Mouse (Mus musculus) heart, adult 18-20 months (tissue): ENCODE results near the gene Rbm5. TPM values are rescaled to one million over a fixed set of nuclear protein-coding genes. Genes with fewer than 3 reads are reported as not detected.

Experiments used
- DNase-seq, 2 experiments: peaks; one replicate each; pipeline ENCODE4 v3.0.0; 2021 to 2022; ENCODE audit warnings: mixed read lengths in 1 of 2
- long read RNA-seq, 2 experiments: library from polyadenylated mRNA; stranded (forward); transcript quantifications; one replicate each; pipeline ENCODE4 v2.0.0; 2021
- total RNA-seq, 2 experiments: library from RNA; stranded (reverse); gene quantifications; 2 replicates each; pipeline ENCODE4 v1.2.3; 2021

Gene Rbm5
- 10 to 100 TPM; 48.6 to 57.9 TPM for total RNA-seq
- long read RNA-seq, experiment 1, full-length matches to known transcripts = 28 of 40 reads
- long read RNA-seq, experiment 1, partial matches to known transcripts = 7 of 40 reads
- long read RNA-seq, experiment 1, other reads (novel, unspliced or antisense) = 5 of 40 reads
- long read RNA-seq, experiment 2, transcript Rbm5-214 (25 exons, 3,205 nt) = major isoform, 9 of 11 reads
- long read RNA-seq, experiment 2, partial matches to known transcripts = 1 of 11 reads
- long read RNA-seq, experiment 2, other reads (novel, unspliced or antisense) = 1 of 11 reads

- peak; percentile 93 to 96 for DNase-seq
These were observed at the start of gene Rbm5 for GRCm38 (mm10) chr9:107770374-107771290. TSS of gene Rbm5 (minus strand) at chr9:107770996.

GRCm38 (mm10) chr9:107812132-107812531, 41.3 kb upstream of the Rbm5 start:
- DNase-seq = no peak

GRCm38 (mm10) chr9:107810985-107811384, 40.2 kb upstream of the Rbm5 start:
- DNase-seq = no peak

GRCm38 (mm10) chr9:107791714-107792113, 20.9 kb upstream of the Rbm5 start:
- DNase-seq = no peak

- no peak for DNase-seq
These were observed 11.9 kb upstream of the Rbm5 start for GRCm38 (mm10) chr9:107782536-107783203.

GRCm38 (mm10) chr9:107776809-107777208, 6.0 kb upstream of the Rbm5 start:
- no peak for DNase-seq

GRCm38 (mm10) chr9:107774411-107774810, 3.6 kb upstream of the Rbm5 start:
- DNase-seq = no peak

GRCm38 (mm10) chr9:107771782-107772181, 986 bp upstream of the Rbm5 start:
- no peak for DNase-seq

GRCm38 (mm10) chr9:107770037-107770373, 791 bp downstream of the Rbm5 start:
- DNase-seq = no peak

- no peak for DNase-seq
These were observed 1.3 kb downstream of the Rbm5 start for GRCm38 (mm10) chr9:107769445-107770000.

- peak; percentile 29 to 30 for DNase-seq
These were observed 1.9 kb downstream of the Rbm5 start for GRCm38 (mm10) chr9:107768851-107769250.

- no peak for DNase-seq
These were observed 11.2 kb downstream of the Rbm5 start for GRCm38 (mm10) chr9:107759593-107759992.

GRCm38 (mm10) chr9:107750378-107750777, 20.4 kb downstream of the Rbm5 start:
- DNase-seq = no peak

- no peak for DNase-seq
These were observed 22.7 kb downstream of the Rbm5 start for GRCm38 (mm10) chr9:107748063-107748462.

GRCm38 (mm10) chr9:107747310-107747709, 23.5 kb downstream of the Rbm5 start:
- DNase-seq = peak in 1 of 2 experiments; percentile 35

GRCm38 (mm10) chr9:107746679-107747078, 24.1 kb downstream of the Rbm5 start:
- DNase-seq = no peak

GRCm38 (mm10) chr9:107744061-107744460, 26.7 kb downstream of the Rbm5 start:
- peak in 1 of 2 experiments; percentile 54 for DNase-seq

- peak; percentile 21 to 37 for DNase-seq
These were observed 32.0 kb downstream of the Rbm5 start for GRCm38 (mm10) chr9:107738841-107739202.

GRCm38 (mm10) chr9:107738020-107738840, 32.6 kb downstream of the Rbm5 start:
- DNase-seq = peak; percentile 83 to 93

GRCm38 (mm10) chr9:107736185-107736485, 34.7 kb downstream of the Rbm5 start:
- DNase-seq = no peak

GRCm38 (mm10) chr9:107735356-107736184, 35.2 kb downstream of the Rbm5 start:
- no peak for DNase-seq
